Mouse (Mus musculus): ENCODE results near the gene Gm49322. TPM values are rescaled to one million over a fixed set of nuclear protein-coding genes. Genes with fewer than 3 reads are reported as not detected.

The Gm49322 gene
- total RNA-seq, 2 experiments from 2014 or later = 2.8 to 2.9 TPM

DNA sequence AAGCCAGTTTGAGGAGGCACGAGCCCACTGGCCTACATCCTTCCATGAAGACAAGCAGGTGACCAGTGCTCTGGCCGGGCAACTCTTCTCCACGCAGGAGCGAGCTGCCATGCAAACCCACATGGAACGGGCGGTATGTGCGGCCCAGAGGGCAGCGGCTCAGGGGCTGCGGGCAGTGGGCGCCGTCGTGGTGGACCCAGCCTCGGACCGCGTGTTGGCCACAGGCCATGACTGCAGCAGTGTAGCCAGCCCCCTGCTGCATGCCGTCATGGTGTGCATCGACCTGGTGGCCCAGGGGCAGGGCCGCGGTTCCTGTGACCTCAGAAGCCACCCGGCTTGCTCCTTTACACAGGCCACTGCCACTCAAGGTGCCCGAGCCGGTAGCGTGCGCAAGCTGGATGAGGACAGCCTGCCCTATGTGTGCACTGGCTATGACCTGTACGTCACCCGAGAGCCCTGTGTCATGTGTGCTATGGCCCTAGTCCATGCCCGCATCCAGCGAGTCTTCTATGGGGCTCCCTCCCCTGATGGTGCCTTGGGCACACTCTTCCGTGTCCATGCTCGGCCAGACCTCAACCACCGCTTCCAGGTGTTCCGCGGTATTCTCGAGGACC is 1.0 kb downstream of the Gm49322 start:
- no peak for DNase-seq (ENCODE audit: low spot score in 2 of 2)
- intact Hi-C loops (cut with DNase I) = no loop called here

GRCm38 (mm10) chr10:80608435-80608834 is 2.6 kb downstream of the Gm49322 start:
- no peak for DNase-seq (ENCODE audit: low spot score in 2 of 2)
- intact Hi-C loops (cut with DNase I) = no loop called here

- intact Hi-C loops (cut with DNase I) = no loop called here
- no peak for DNase-seq (ENCODE audit: low spot score in 2 of 2)
Measured at GRCm38 (mm10) chr10:80609269-80609924, 3.6 kb downstream of the Gm49322 start.

- intact Hi-C loops (cut with DNase I) = loop anchor here (5.0 kb wide), 1 partner anchor 72 kb away; no protein-coding TSS in a partner anchor
- DNase-seq (ENCODE audit: low spot score in 2 of 2) = no peak
Measured at GRCm38 (mm10) chr10:80610116-80610785, 4.4 kb downstream of the Gm49322 start.

GRCm38 (mm10) chr10:80611024-80611423 is 5.2 kb downstream of the Gm49322 start:
- DNase-seq (ENCODE audit: low spot score in 2 of 2) = no peak
- intact Hi-C loops (cut with DNase I) = loop anchor here (5.0 kb wide), 1 partner anchor 71 kb away; no protein-coding TSS in a partner anchor

DNA sequence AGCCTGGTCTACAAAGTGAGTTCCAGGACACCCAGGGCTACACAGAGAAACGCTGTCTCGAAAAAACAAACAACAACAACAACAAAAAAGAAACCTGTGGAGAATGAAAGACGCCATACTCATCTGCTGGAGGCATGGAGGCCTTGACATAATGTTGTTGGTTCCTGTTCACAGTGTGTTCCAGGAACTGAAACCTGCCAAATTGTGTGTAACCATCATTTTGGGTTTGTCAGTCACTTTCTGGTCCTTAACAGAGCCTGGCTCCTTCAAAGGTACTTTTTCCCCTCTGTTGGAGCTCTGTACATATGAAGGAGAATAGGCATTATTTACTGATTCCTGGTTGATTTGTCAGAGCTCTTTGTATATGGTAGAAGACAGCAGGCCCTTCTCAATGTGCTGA is 6.1 kb downstream of the Gm49322 start:
- intact Hi-C loops (cut with DNase I) = loop anchor here (5.0 kb wide), 1 partner anchor 70 kb away; no protein-coding TSS in a partner anchor
- DNase-seq (ENCODE audit: low spot score in 2 of 2) = no peak

DNA sequence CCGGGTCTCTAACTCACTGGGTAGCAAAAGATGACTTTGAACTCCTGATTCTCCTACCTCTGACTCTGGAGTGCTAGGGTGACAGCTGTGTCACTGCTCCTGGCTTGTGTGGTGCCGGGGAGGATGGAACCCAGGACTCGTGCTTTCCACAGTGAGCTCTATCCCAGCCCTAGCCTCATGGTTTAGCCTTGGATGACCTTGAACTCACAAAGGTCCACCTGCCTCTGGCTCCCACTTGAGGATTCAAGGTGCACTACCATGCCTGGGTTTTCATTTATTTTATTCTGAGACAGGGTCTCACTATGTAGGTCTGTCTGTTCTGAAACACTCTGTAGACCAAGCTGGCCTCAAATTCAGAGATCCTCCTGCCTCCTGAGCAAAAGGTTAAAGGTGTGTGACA is 8.0 kb downstream of the Gm49322 start:
- intact Hi-C loops (cut with DNase I) = loop anchor here (5.0 kb wide), 1 partner anchor 68 kb away; no protein-coding TSS in a partner anchor

DNA sequence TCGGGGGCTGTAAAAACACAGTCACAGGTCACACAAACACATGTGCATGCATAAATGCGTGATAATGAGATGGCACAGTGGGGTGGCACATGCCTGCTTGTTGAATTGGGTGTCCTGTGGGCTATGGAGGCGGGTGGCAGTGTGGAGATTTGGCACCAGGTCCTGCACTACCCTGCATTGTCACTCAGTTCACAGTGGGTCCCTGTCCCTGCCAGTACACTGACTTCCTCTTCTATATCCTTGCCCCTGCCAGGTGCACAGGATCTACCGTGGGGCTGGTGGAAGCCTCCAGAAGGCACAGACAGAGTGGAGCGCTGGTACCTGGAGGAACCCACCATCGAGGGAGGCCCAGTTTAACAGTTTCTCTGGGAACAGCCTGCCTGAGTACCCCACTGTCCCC is 8.5 kb downstream of the Gm49322 start:
- DNase-seq (ENCODE audit: low spot score in 2 of 2) = no peak
- intact Hi-C loops (cut with DNase I) = loop anchor here (5.0 kb wide), 1 partner anchor 68 kb away; no protein-coding TSS in a partner anchor

More for the DNA sequence above, 8.0 kb downstream of the Gm49322 start:
- no peak for DNase-seq (ENCODE audit: low spot score in 2 of 2)

- intact Hi-C loops (cut with DNase I) = no loop called here
- DNase-seq (ENCODE audit: low spot score in 2 of 2) = no peak
Measured at GRCm38 (mm10) chr10:80618181-80618580, 12.4 kb downstream of the Gm49322 start.

GRCm38 (mm10) chr10:80619465-80620244 is 13.8 kb downstream of the Gm49322 start:
- intact Hi-C loops (cut with DNase I) = loop anchor here (5.0 kb wide), 1 partner anchor 38 kb away; the partner anchor contains the start of gene Btbd2
- no peak for DNase-seq (ENCODE audit: low spot score in 2 of 2)

DNA sequence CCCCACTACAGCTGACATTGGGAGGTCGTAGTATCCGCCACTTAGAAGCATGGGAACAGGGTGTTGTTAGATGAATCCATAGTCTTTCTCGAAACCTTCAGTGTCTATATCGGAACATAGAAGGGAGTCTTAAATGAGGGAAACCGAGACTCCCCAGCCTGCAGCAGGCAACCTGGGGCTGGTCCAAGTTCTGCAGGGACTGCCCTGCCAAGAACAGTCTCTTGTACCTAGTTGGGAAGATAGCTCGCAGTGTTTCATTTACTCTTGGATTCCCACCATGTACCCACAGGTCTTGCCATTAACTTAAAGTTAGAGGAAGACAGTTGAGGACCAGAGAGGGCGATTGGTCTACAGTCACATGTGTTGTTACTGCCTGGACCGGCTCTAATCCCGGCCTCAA is 14.5 kb downstream of the Gm49322 start:
- intact Hi-C loops (cut with DNase I) = loop anchor here (5.0 kb wide), 1 partner anchor 37 kb away; the partner anchor contains the start of gene Btbd2
- no peak for DNase-seq (ENCODE audit: low spot score in 2 of 2)

DNA sequence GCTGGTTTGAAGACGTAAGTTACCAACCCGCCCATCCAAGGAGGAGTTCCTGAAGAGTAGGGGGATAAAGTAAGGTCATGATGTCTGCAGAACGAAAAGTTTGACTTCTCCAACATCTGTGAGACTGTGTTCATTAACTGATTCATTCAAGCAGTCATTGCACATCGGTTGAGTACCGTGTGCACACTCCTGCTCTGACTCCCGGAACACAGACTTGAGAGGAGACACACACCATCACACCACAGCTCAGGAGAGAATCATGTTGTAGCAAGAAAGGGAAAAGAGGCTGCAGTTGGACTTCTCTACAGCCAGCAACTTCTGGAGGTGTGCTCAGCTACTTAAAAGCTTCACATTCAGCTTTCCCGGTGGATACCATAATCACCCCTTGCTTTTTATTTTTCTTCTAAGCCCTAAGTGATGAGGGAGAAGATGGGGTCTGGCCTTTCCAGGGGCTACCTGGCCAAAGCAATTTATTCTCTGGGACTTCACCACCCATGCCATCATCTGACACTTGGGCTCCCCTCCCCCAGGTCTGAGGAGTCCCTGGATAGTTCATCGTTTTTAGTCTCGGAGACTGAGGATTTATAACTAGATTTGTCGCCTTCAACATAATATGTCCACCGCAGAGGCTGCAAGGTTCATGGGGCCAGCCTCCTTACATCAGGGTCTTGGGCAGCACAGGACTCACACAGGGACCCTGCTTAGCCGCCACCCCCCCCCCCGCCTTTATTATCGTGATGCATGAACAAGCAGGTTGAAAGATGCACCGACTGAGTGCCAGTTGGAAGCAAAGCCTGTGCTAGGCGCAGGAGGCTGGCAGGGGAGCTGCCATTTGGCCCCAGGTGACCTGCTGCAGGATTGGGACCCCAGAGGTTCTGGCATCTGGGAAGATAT is 15.2 kb downstream of the Gm49322 start:
- DNase-seq (ENCODE audit: low spot score in 2 of 2) = no peak
- intact Hi-C loops (cut with DNase I) = loop anchor here (5.0 kb wide), 1 partner anchor 36 kb away; the partner anchor contains the start of gene Btbd2

- intact Hi-C loops (cut with DNase I) = loop anchor here (5.0 kb wide), 1 partner anchor 36 kb away; the partner anchor contains the start of gene Btbd2
- no peak for DNase-seq (ENCODE audit: low spot score in 2 of 2)
Measured at GRCm38 (mm10) chr10:80621690-80621939, 15.8 kb downstream of the Gm49322 start.

DNA sequence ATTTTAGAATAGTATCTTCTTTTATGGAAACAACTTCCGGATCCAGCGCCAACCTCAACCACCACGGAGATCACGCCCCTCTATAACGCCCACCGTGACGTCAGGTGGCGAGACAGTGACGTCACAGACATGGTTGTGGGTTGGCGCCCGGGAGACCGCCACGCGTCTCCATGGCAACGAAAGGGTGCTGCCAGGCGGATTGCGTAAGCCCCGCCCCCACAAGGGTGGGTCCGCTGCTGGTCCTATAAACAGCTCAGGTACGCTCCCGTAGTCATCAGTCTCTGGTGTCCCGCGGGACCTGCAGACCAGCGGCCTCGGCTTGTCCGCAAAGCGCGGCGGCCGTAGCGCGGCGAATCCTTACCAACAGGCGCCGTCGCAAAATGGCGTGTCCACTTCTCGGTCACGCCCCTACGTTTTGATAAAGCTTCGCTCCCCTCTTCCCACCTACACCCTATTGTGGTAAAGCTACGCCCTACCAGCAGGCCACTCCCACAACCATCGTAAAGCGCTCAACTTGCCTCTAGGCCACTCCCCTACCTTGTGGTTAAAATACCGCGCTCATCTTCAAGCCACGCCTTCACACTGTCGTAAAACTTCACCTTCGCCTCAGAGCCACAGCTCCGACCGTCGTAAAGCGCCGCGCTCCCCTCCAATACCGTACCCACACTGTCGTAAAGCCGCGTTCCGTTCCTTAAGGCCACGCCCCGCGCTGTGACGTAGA is 16.3 kb downstream of the Gm49322 start:
- intact Hi-C loops (cut with DNase I) = loop anchor here (2.0 to 5.0 kb wide), 3 partner anchors 35 to 55 kb away; partner anchors contain the start of genes Btbd2 and Klf16
- peak; percentile 100 for DNase-seq (ENCODE audit: low spot score in 2 of 2)

GRCm38 (mm10) chr10:80622661-80623456 is 17.0 kb downstream of the Gm49322 start, which contains the start of gene Csnk1g2:
Gene Csnk1g2, plus strand, starts transcription at chr10:80622838.
- intact Hi-C loops (cut with DNase I) = loop anchor here (1.0 to 5.0 kb wide), 4 partner anchors 34 to 56 kb away; partner anchors contain the start of genes Btbd2 and Klf16
- DNase-seq (ENCODE audit: low spot score in 2 of 2) = peak in 1 of 2 experiments; percentile 30

DNA sequence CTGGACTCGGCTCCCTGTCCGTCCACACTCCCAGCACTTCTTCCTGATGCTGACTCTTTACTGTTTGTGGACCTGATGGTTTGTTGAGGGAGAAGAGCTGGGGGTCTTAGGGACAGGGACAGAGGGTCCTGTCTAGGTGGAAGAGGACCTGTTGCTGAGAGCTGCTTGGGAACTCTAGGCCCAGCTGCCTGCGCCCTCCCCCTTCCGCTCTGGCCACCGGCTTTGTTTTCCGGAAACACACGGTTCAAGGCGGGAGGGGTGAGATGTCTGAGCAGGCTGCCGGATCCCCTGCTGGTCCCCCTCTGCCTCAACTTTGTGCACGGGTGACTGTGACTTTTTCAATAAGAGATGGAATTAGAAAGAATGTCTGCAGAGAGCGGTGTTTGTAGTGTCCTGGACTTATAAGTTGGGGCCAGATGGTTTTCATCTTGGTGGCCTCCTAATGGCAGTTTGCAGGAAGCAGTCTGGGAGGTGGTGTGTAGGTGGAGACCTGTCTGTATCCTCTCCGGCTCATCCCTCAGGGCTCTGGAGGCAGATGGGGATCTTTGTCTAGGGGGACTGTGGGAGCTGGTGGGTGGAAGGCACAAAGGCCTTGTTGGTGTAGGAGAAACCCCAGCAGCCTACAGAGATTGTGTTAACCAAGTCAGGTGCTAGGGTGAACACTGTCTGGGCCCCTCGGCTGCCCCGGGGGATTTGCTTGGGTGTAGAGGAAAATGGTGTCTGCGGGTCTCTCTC is 17.8 kb downstream of the Gm49322 start:
- intact Hi-C loops (cut with DNase I) = loop anchor here (1.0 to 5.0 kb wide), 4 partner anchors 34 to 57 kb away; partner anchors contain the start of genes Btbd2 and Klf16
- DNase-seq (ENCODE audit: low spot score in 2 of 2) = peak in 1 of 2 experiments; percentile 62
